Mouse (Mus musculus): ENCODE results near the gene Olfr1454.

Olfr1454 gene

DNA sequence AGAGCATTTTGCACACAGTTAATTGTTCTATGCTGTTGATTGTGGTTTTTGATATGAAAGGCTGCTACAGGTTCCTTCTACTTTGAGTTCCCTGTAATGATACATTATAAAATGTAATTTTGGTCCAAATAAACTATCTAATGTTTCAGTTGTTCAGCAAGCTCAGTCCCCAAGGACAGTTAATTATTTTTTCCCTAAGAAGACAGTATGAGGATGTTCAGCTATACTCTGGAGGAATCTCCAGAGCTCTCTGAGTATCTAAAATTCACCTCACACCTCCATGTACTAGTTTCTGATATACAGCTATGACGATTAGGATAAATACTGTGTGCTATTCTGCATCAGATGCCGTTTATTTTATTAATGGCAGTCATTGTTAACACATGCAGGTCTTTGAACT is at the start of gene Olfr1454:
Gene Olfr1454 (plus strand): TSS at position 301 of the 400 bp plus-strand sequence.
- DNase-seq: no peak

DNA sequence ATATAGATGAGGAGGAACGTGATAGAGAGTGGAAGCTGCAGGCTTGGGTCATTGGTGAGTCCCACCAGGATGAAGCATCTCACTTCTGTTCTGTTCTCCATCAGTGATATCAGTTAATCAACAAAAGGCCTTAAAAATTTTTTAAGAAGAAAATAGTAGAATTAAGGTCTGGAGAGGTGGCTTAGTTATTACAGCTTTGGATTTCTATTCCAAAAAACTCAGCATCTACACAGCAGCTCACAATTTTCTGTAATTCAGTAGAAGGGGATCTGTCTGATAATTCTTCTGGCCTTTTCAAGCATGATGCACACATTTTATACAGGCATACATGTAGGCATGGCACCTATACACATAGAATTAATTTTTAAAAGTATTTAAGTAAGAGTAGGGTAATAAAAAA is 32.2 kb upstream of the Olfr1454 start, which contains the start of gene Olfr1453:
Gene Olfr1453 (minus strand): TSS at position 101 of the 400 bp plus-strand sequence.
- no peak for DNase-seq

DNA sequence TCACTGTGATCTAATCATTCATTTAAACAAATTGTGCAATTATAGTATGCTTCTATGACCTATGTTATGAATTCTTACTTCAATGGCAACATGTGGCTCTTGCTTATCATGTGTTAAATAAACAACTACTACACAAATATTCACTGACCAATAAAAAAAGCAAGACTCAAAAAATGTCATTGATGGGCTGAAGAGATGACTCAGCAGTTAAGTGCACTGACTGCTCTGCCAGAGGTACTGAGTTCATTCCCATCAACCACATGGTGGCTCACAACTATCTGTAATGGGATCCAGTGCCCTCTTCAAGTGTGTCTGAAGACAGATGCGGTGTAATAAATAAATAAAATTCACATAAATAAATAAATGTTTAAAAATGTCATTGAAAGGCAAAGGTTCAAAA is 33.5 kb downstream of the Olfr1454 start:
- no peak for DNase-seq

DNA sequence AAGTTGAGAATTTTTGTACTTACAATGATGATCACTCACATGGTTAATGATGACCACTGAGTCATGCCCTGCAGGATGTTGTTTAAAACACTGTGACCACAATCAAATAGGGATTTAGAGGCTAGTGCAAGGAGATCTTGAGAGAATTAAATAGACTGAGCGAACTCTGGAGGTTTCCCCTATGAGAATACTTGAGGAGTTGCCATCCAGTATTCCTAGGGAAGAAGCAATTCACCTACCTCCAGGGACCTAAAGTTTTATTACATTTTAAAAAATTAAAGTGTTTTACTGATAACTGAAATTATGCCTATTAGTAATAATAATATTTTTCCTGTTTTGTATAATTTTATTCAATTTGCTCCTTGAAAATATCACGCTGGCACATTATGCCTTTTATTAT is 37.4 kb downstream of the Olfr1454 start, which contains the start of gene Olfr1457:
Gene Olfr1457 (minus strand): TSS at position 101 of the 400 bp plus-strand sequence.
- no peak for DNase-seq

- no peak for DNase-seq
Observed at GRCm38 (mm10) chr19:13106675-13107074, 46.3 kb downstream of the Olfr1454 start, which contains the start of gene Olfr1458. Gene Olfr1458, minus strand, starts transcription at chr19:13106775.
